ENCODE assay signal across 29 mouse cellular contexts in the genomic region with DNA sequence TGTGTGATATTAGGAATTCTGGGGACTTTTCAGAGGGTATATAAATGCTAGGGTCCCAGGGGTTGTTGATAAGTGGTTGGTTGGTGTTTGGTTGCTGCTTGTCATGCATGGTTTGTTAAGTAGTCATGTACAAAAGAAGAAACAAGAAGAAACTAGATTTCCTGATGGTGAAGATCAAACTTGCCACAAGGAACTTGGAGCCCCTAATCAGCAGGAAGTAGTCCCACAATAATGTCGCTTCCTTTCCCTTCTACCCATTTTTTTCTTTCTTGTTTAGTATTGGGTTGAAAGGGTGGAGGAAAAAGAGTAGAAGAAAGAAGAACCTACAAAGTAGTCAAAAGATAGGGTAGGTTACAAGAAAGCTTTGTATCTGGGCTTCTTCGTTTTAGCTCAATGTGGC. TPM values are rescaled to one million over a fixed set of nuclear protein-coding genes. Genes with fewer than 3 reads are reported as not detected.
DNase-seq lines count a peak whose midpoint lies in the region; ATAC-seq lines count a peak whose summit lies in the region.
"Had no signal": no experiment of that assay in that cellular context is flagged by ENCODE, and none has a peak within 500 bp of the region (broad histone marks: within the 10 kb centered on the region; RNA-seq: fewer than 3 reads in every experiment).

No protein-coding gene starts in this region.

- no peak overlapping the region for H3K4me3 ChIP-seq in hindbrain, embryonic 14.5 days (replicated peaks; ENCODE audit: low read length)
- no peak overlapping the region for H3K4me3 ChIP-seq in hindbrain, embryonic 16.5 days (ENCODE audit: low read length)
- no peak overlapping the region for H3K4me3 ChIP-seq in midbrain, embryonic 11.5 days (ENCODE audit: low read depth, low read length)
- H3K4me3 ChIP-seq in midbrain, embryonic 16.5 days (ENCODE audit: low read depth, low read length): no peak overlapping the region
- H3K4me3 ChIP-seq in liver, embryonic 12.5 days: no peak overlapping the region
- H3K4me3 ChIP-seq: embryonic facial prominence, embryonic 10.5 days; embryonic facial prominence, embryonic 13.5 days; erythroblast, embryonic 14.5 days; forebrain, embryonic 10.5 days; forebrain, embryonic 13.5 days; hindbrain, embryonic 10.5 days; hindbrain, embryonic 13.5 days had no signal

- no peaks in the 10 kb centered on the region for H3K9me3 ChIP-seq in hindbrain, embryonic 14.5 days (ENCODE audit: control insufficient read depth, low read length)
- no peaks in the 10 kb centered on the region for H3K9me3 ChIP-seq in hindbrain, embryonic 16.5 days (ENCODE audit: control insufficient read depth, low read length)
- H3K9me3 ChIP-seq in midbrain, embryonic 11.5 days (ENCODE audit: control insufficient read depth, low read length): no peaks in the 10 kb centered on the region
- 0 out of 2 replicates have a peak, but pooled peaks cover 2% of the 10 kb centered on the region for H3K9me3 ChIP-seq in midbrain, embryonic 16.5 days (replicated peaks; ENCODE audit: control insufficient read depth, low read length, poor library complexity, severe bottlenecking)
- no peaks in the 10 kb centered on the region for H3K9me3 ChIP-seq in liver, embryonic 12.5 days (replicated peaks)
- H3K9me3 ChIP-seq: embryonic facial prominence, embryonic 10.5 days; embryonic facial prominence, embryonic 13.5 days; G1E; hindbrain, embryonic 13.5 days had no signal

- no peak for DNase-seq in hindbrain, embryonic 14.5 days (ENCODE audit: low spot score)
- DNase-seq in midbrain, embryonic 11.5 days (ENCODE audit: low spot score, missing footprints): peak; percentile 75
- DNase-seq in A20 (ENCODE audit: low read depth, low spot score) (peak; percentile 42), MEL-GATA-1-ER (ENCODE audit: extremely low read depth, low read depth) (peak; percentile 39)
- no peak for DNase-seq in layer of hippocampus, adult 8-10 months (ENCODE audit: low spot score in 2 of 2)
- DNase-seq: adrenal gland, adult 8-10 months; adrenal gland, postnatal 25 days; cerebellum, adult 11-12 months; cerebellum, adult 8-10 months; cerebellum, postnatal 10 days; cerebellum, postnatal 36 days; embryo, embryonic 11 days; gastrocnemius, postnatal 10 days; gastrocnemius, postnatal 36 days had no signal

- H3K4me2 ChIP-seq in hindbrain, embryonic 14.5 days (replicated peaks): no peak overlapping the region
- H3K4me2 ChIP-seq in hindbrain, embryonic 16.5 days (ENCODE audit: low read length): no peak overlapping the region
- no peak overlapping the region for H3K4me2 ChIP-seq in midbrain, embryonic 11.5 days
- H3K4me2 ChIP-seq in midbrain, embryonic 16.5 days (ENCODE audit: low read length): no peak overlapping the region
- H3K4me2 ChIP-seq in liver, embryonic 12.5 days: no peak overlapping the region
- H3K4me2 ChIP-seq: embryonic facial prominence, embryonic 13.5 days; forebrain, embryonic 13.5 days; heart, embryonic 11.5 days; hindbrain, embryonic 13.5 days had no signal

- 0 out of 2 replicates have a peak overlapping the region, but pooled peaks have one; percentile 14 for H3K27ac ChIP-seq in hindbrain, embryonic 14.5 days
- no peak overlapping the region for H3K27ac ChIP-seq in hindbrain, embryonic 16.5 days (ENCODE audit: low read depth, low read length)
- no peak overlapping the region for H3K27ac ChIP-seq in midbrain, embryonic 11.5 days (ENCODE audit: low read depth, low read length)
- H3K27ac ChIP-seq in midbrain, embryonic 16.5 days (ENCODE audit: low read length): no peak overlapping the region
- no peak overlapping the region for H3K27ac ChIP-seq in liver, embryonic 12.5 days
- H3K27ac ChIP-seq: embryonic facial prominence, embryonic 10.5 days; forebrain, embryonic 10.5 days; forebrain, embryonic 13.5 days; hindbrain, embryonic 10.5 days; hindbrain, embryonic 13.5 days had no signal

- 0 out of 2 replicates have a peak, but pooled peaks cover 3% of the 10 kb centered on the region for H3K36me3 ChIP-seq in hindbrain, embryonic 14.5 days (replicated peaks; ENCODE audit: control insufficient read depth, insufficient read depth)
- H3K36me3 ChIP-seq in hindbrain, embryonic 16.5 days (ENCODE audit: control insufficient read depth, insufficient read depth, low read length): no peaks in the 10 kb centered on the region
- no peaks in the 10 kb centered on the region for H3K36me3 ChIP-seq in midbrain, embryonic 11.5 days (ENCODE audit: control insufficient read depth, insufficient read depth, low read length)
- H3K36me3 ChIP-seq in midbrain, embryonic 16.5 days (ENCODE audit: control insufficient read depth, insufficient read depth, low read length): no peaks in the 10 kb centered on the region
- H3K36me3 ChIP-seq in liver, embryonic 12.5 days: peaks cover 44% of the 10 kb centered on the region

- 92% methylated on average over 2 of the region's 2 CpGs for WGBS in hindbrain, embryonic 14.5 days
- 88% methylated on average over 2 of the region's 2 CpGs for WGBS in hindbrain, embryonic 16.5 days
- 90% methylated on average over 2 of the region's 2 CpGs for WGBS in midbrain, embryonic 11.5 days
- 97% methylated on average over 2 of the region's 2 CpGs for WGBS in midbrain, embryonic 16.5 days
- WGBS in liver, embryonic 12.5 days (ENCODE audit: insufficient replicate concordance): 35% methylated on average over 2 of the region's 2 CpGs

- no peak for ATAC-seq in hindbrain, embryonic 14.5 days (ENCODE audit: low FRiP score)
- ATAC-seq in hindbrain, embryonic 16.5 days: no peak
- no peak for ATAC-seq in midbrain, embryonic 11.5 days (ENCODE audit: low FRiP score)
- no peak for ATAC-seq in midbrain, embryonic 16.5 days
- no peak for ATAC-seq in liver, embryonic 12.5 days
- ATAC-seq: activated CD4-positive, CD25-positive, alpha-beta regulatory T cell, adult 4 months; forebrain, embryonic 13.5 days; forebrain, embryonic 16.5 days had no signal

- H3K4me1 ChIP-seq in hindbrain, embryonic 14.5 days (replicated peaks; ENCODE audit: control insufficient read depth, insufficient read depth, low read length): no peaks in the 10 kb centered on the region
- no peaks in the 10 kb centered on the region for H3K4me1 ChIP-seq in hindbrain, embryonic 16.5 days (ENCODE audit: control insufficient read depth, insufficient read depth, low read depth, low read length)
- no peaks in the 10 kb centered on the region for H3K4me1 ChIP-seq in midbrain, embryonic 11.5 days (ENCODE audit: control insufficient read depth, insufficient read depth, low read length)
- no peaks in the 10 kb centered on the region for H3K4me1 ChIP-seq in midbrain, embryonic 16.5 days (ENCODE audit: control insufficient read depth, insufficient read depth, low read length)
- H3K4me1 ChIP-seq in liver, embryonic 12.5 days: peaks cover 25% of the 10 kb centered on the region
- H3K4me1 ChIP-seq: embryonic facial prominence, embryonic 10.5 days; forebrain, embryonic 10.5 days; forebrain, embryonic 13.5 days; hindbrain, embryonic 10.5 days; hindbrain, embryonic 13.5 days had no signal

- H3K27me3 ChIP-seq in hindbrain, embryonic 14.5 days (ENCODE audit: control insufficient read depth, insufficient read depth, low read length): no peaks in the 10 kb centered on the region
- H3K27me3 ChIP-seq in hindbrain, embryonic 16.5 days (replicated peaks; ENCODE audit: control insufficient read depth, insufficient read depth, low read length): no peaks in the 10 kb centered on the region
- no peaks in the 10 kb centered on the region for H3K27me3 ChIP-seq in midbrain, embryonic 11.5 days (ENCODE audit: control insufficient read depth, insufficient read depth, low read length)
- H3K27me3 ChIP-seq in midbrain, embryonic 16.5 days (ENCODE audit: control insufficient read depth, insufficient read depth, low read depth, low read length): no peaks in the 10 kb centered on the region
- no peaks in the 10 kb centered on the region for H3K27me3 ChIP-seq in liver, embryonic 12.5 days (replicated peaks)
- H3K27me3 ChIP-seq: CH12.LX; embryonic facial prominence, embryonic 13.5 days; forebrain, embryonic 13.5 days; hindbrain, embryonic 13.5 days had no signal

- H3K9ac ChIP-seq in hindbrain, embryonic 14.5 days: no peak overlapping the region
- no peak overlapping the region for H3K9ac ChIP-seq in hindbrain, embryonic 16.5 days (ENCODE audit: low read depth, low read length)
- H3K9ac ChIP-seq in midbrain, embryonic 11.5 days (ENCODE audit: low read length): no peak overlapping the region
- H3K9ac ChIP-seq in midbrain, embryonic 16.5 days (ENCODE audit: low read depth, low read length): no peak overlapping the region
- H3K9ac ChIP-seq in liver, embryonic 12.5 days: no peak overlapping the region
- H3K9ac ChIP-seq: embryonic facial prominence, embryonic 13.5 days; forebrain, embryonic 13.5 days; hindbrain, embryonic 13.5 days had no signal

RNA-seq across cellular contexts. Expression of a gene that starts 13.0 kb away (rescaled TPM):
- polyA plus RNA-seq in hindbrain, embryonic 14.5 days (2014; fragmentation: Nextera tagmentation; extraction: Ambion mirVana): 40.7 and 44.8 TPM in 2 replicates
- 31.3 and 31.7 TPM in 2 replicates for polyA plus RNA-seq in hindbrain, embryonic 16.5 days (2015; fragmentation: Nextera tagmentation; extraction: Ambion mirVana)
- 54.8 and 62.8 TPM in 2 replicates for polyA plus RNA-seq in midbrain, embryonic 11.5 days (2014; fragmentation: Nextera tagmentation; extraction: Ambion mirVana)
- 38.6 and 44.3 TPM in 2 replicates for polyA plus RNA-seq in midbrain, embryonic 16.5 days (2015; fragmentation: Nextera tagmentation; extraction: Ambion mirVana)
- polyA plus RNA-seq in liver, embryonic 12.5 days (2016; fragmentation: Nextera tagmentation; extraction: Ambion mirVana): 23.1 and 23.4 TPM in 2 replicates
- total RNA-seq in layer of hippocampus, adult 8-10 months (2022): 10 to 100 TPM; 44.5 to 59.4 (median 58.7) TPM

Comparison
In these comparisons a context has a peak if more than half of its experiments do, and no peak if none do; other contexts are left out.
1. DNase-seq: peak in midbrain, embryonic 11.5 days (single experiment), A20 (single experiment) and MEL-GATA-1-ER (single experiment); none in hindbrain, embryonic 14.5 days (single experiment) and layer of hippocampus, adult 8-10 months (0 of 2).